Mouse (Mus musculus): ENCODE measurements around the gene Ptprm. TPM values are rescaled to one million over a fixed set of nuclear protein-coding genes. Genes with fewer than 3 reads are reported as not detected.

Gene Ptprm
- polyA plus RNA-seq, 1 experiment = 34.2 TPM

- no peak for DNase-seq
- 69% methylated on average over 4 of the region's 4 CpGs for WGBS
- no peaks in the 10 kb centered on the region for H3K4me1 ChIP-seq (ENCODE audit: control insufficient read depth, insufficient read depth, low read length)
- no peaks in the 10 kb centered on the region for H3K27me3 ChIP-seq (ENCODE audit: control insufficient read depth, insufficient read depth, low read length)
- H3K27ac ChIP-seq (ENCODE audit: insufficient read depth, low read length) = no peak overlapping the region
- no peak for TF ChIP-seq CTCF (IDR thresholded peaks at IDR 0.05; ENCODE audit: borderline replicate concordance, insufficient read depth, low read depth, low read length)
- no peak for TF ChIP-seq POLR2A (IDR thresholded peaks at IDR 0.05; ENCODE audit: borderline replicate concordance, insufficient read depth, low read length)
- H3K4me3 ChIP-seq (replicated peaks; ENCODE audit: insufficient read depth, low read depth, low read length) = no peak overlapping the region
These were observed 39.6 kb downstream of the Ptprm start for GRCm38 (mm10) chr17:67314491-67315205.

DNA sequence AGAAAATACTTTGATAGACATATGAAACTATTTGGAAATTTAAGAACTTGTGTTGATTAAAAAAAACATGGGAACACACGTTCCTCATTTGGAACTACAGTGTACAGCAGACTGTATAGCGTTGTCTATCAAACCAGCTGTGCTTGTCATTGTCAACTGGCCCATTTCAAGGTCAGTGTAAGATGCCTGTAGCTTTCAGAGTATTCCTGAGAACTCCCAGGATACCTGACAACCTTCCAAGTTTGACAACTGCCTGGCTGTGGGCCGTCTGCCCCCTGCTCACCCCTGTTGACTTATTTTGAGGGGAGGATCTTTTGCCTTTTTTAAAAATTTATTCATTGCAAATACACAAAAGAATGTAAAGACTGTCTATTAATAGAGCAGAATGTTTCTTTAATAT, 45.8 kb downstream of the Ptprm start:
- Histone ChIP-seq H3K4me3 (replicated peaks; ENCODE audit: insufficient read depth, low read depth, low read length) (no peak overlapping the region), H3K27ac (ENCODE audit: insufficient read depth, low read length) (no peak overlapping the region), H3K27me3 (ENCODE audit: control insufficient read depth, insufficient read depth, low read length) (no peaks in the 10 kb centered on the region), H3K4me1 (ENCODE audit: control insufficient read depth, insufficient read depth, low read length) (no peaks in the 10 kb centered on the region)
- DNase-seq = no peak
- TF ChIP-seq POLR2A (IDR thresholded peaks at IDR 0.05; ENCODE audit: borderline replicate concordance, insufficient read depth, low read length) = no peak
- TF ChIP-seq CTCF (IDR thresholded peaks at IDR 0.05; ENCODE audit: borderline replicate concordance, insufficient read depth, low read depth, low read length) = no peak
- WGBS = 78% methylated on average over 3 of the region's 3 CpGs

DNA sequence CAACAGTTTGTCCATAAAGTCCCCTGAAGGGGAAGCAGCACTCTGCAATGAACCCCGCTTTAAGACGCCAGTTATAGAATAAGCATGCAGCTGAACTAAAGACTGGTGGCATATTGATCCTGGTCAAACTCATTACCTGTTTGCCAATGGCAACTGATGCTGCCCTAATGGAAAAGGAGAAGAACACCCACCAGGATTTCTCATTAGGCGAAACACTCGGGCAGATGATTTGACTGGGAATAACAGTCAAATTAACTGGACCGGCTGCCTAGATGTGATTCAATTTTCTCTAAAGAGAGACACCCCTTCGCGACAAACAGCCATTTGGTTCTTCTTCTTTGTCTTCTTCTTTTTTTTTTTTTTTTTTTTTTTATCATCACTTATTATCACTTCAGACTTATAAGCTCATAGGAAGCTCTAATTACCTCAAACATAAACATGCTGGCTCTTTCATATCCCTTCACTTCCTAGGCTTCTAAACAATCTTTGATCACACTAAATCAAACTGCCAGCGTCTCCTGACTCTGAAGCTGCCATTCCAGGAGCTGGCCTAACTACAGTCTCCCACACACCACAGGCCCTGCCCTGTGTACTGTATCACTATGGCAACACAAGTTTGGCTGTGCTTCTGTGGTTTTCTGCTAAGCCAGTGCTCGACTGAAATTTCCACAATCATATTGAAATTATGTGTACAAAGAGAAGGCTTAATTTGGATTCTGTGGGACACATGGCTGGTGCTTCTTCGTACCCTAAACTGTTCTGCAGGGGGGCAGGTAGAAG, 48.0 kb downstream of the Ptprm start:
- Histone ChIP-seq H3K4me3 (replicated peaks; ENCODE audit: insufficient read depth, low read depth, low read length) (no peak overlapping the region), H3K27ac (ENCODE audit: insufficient read depth, low read length) (no peak overlapping the region), H3K27me3 (ENCODE audit: control insufficient read depth, insufficient read depth, low read length) (no peaks in the 10 kb centered on the region), H3K4me1 (ENCODE audit: control insufficient read depth, insufficient read depth, low read length) (no peaks in the 10 kb centered on the region)
- 83% methylated on average over 10 of the region's 10 CpGs for WGBS
- DNase-seq = no peak
- TF ChIP-seq POLR2A (IDR thresholded peaks at IDR 0.05; ENCODE audit: borderline replicate concordance, insufficient read depth, low read length) = no peak
- TF ChIP-seq CTCF (IDR thresholded peaks at IDR 0.05; ENCODE audit: borderline replicate concordance, insufficient read depth, low read depth, low read length) = no peak

GRCm38 (mm10) chr17:67304831-67305230, 49.4 kb downstream of the Ptprm start:
- Histone ChIP-seq H3K4me3 (replicated peaks; ENCODE audit: insufficient read depth, low read depth, low read length) (no peak overlapping the region), H3K27ac (ENCODE audit: insufficient read depth, low read length) (no peak overlapping the region), H3K27me3 (ENCODE audit: control insufficient read depth, insufficient read depth, low read length) (no peaks in the 10 kb centered on the region), H3K4me1 (ENCODE audit: control insufficient read depth, insufficient read depth, low read length) (no peaks in the 10 kb centered on the region)
- no peak for TF ChIP-seq CTCF (IDR thresholded peaks at IDR 0.05; ENCODE audit: borderline replicate concordance, insufficient read depth, low read depth, low read length)
- TF ChIP-seq POLR2A (IDR thresholded peaks at IDR 0.05; ENCODE audit: borderline replicate concordance, insufficient read depth, low read length) = no peak
- no peak for DNase-seq
- WGBS = 87% methylated on average over 3 of the region's 3 CpGs

- H3K27ac ChIP-seq (ENCODE audit: insufficient read depth, low read length) = no peak overlapping the region
- TF ChIP-seq POLR2A (IDR thresholded peaks at IDR 0.05; ENCODE audit: borderline replicate concordance, insufficient read depth, low read length) (no peak), CTCF (IDR thresholded peaks at IDR 0.05; ENCODE audit: borderline replicate concordance, insufficient read depth, low read depth, low read length) (no peak)
- WGBS = 39% methylated on average over 18 of the region's 18 CpGs
- DNase-seq = peak; percentile 17 to 39
- no peak overlapping the region for H3K4me3 ChIP-seq (replicated peaks; ENCODE audit: insufficient read depth, low read depth, low read length)
- no peaks in the 10 kb centered on the region for H3K27me3 ChIP-seq (ENCODE audit: control insufficient read depth, insufficient read depth, low read length)
- H3K4me1 ChIP-seq (ENCODE audit: control insufficient read depth, insufficient read depth, low read length) = no peaks in the 10 kb centered on the region
These were observed 50.7 kb downstream of the Ptprm start for GRCm38 (mm10) chr17:67303326-67304099.

- TF ChIP-seq POLR2A (IDR thresholded peaks at IDR 0.05; ENCODE audit: borderline replicate concordance, insufficient read depth, low read length) = no peak
- no peak for TF ChIP-seq CTCF (IDR thresholded peaks at IDR 0.05; ENCODE audit: borderline replicate concordance, insufficient read depth, low read depth, low read length)
- Histone ChIP-seq H3K4me1 (ENCODE audit: control insufficient read depth, insufficient read depth, low read length) (no peaks in the 10 kb centered on the region), H3K27ac (ENCODE audit: insufficient read depth, low read length) (no peak overlapping the region), H3K27me3 (ENCODE audit: control insufficient read depth, insufficient read depth, low read length) (no peaks in the 10 kb centered on the region), H3K4me3 (replicated peaks; ENCODE audit: insufficient read depth, low read depth, low read length) (no peak overlapping the region)
- no peak for DNase-seq
- 79% methylated on average over 4 of the region's 4 CpGs for WGBS
These were observed 51.7 kb downstream of the Ptprm start for GRCm38 (mm10) chr17:67302569-67302968.

- 81% methylated on average over 4 of the region's 4 CpGs for WGBS
- no peaks in the 10 kb centered on the region for H3K4me1 ChIP-seq (ENCODE audit: control insufficient read depth, insufficient read depth, low read length)
- no peak overlapping the region for H3K4me3 ChIP-seq (replicated peaks; ENCODE audit: insufficient read depth, low read depth, low read length)
- H3K27ac ChIP-seq (ENCODE audit: insufficient read depth, low read length) = no peak overlapping the region
- DNase-seq = no peak
- TF ChIP-seq CTCF (IDR thresholded peaks at IDR 0.05; ENCODE audit: borderline replicate concordance, insufficient read depth, low read depth, low read length) (no peak), POLR2A (IDR thresholded peaks at IDR 0.05; ENCODE audit: borderline replicate concordance, insufficient read depth, low read length) (no peak)
- H3K27me3 ChIP-seq (ENCODE audit: control insufficient read depth, insufficient read depth, low read length) = no peaks in the 10 kb centered on the region
These were observed 52.2 kb downstream of the Ptprm start for GRCm38 (mm10) chr17:67302074-67302473.

All from cerebellum, adult 2 months (tissue).